Mouse (Mus musculus): ENCODE measurements around the gene Ubxn4. TPM values are rescaled to one million over a fixed set of nuclear protein-coding genes. Genes with fewer than 3 reads are reported as not detected.

Ubxn4 gene
- polyA plus RNA-seq, 1 experiment, result 26.4 TPM

GRCm38 (mm10) chr1:128270731-128271130 is 27.0 kb downstream of the Ubxn4 start:
- H3K4me3 ChIP-seq (replicated peaks), result no peak overlapping the region
- H3K4me1 ChIP-seq, result peaks cover under 1% of the 10 kb centered on the region; the same call in 1 of the 2 replicates
- no peaks in the 10 kb centered on the region for H3K27me3 ChIP-seq (replicated peaks)
- TF ChIP-seq GATA1 (IDR thresholded peaks at IDR 0.05; ENCODE audit: borderline replicate concordance, low read length) (no peak), FLI1 (IDR thresholded peaks at IDR 0.05; ENCODE audit: low read length) (no peak)
- H3K36me3 ChIP-seq (replicated peaks; ENCODE audit: low read length), result peaks cover 96% of the 10 kb centered on the region
- no peaks in the 10 kb centered on the region for H3K9me3 ChIP-seq

DNA sequence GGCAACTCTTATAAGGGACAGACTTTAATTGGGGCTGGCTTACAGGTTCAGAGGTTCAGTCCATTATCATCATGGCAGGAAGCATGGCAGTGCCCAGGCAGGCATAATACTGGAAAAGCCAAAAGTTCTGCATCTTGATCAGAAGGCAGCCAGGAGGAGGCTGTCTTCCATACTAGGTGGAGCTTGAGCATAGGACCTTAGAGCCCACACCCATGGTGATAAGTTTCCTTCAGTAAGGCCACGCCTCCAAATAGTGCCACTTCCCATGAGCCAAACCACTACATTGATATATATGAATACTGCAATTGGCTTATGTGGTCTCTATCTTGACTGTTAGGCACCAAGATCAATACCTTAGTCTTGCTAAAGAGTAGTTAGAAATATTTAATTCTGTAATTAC is 32.1 kb downstream of the Ubxn4 start:
- no peak overlapping the region for H3K4me3 ChIP-seq (replicated peaks)
- no peaks in the 10 kb centered on the region for H3K27me3 ChIP-seq (replicated peaks)
- H3K36me3 ChIP-seq (replicated peaks; ENCODE audit: low read length), result peaks cover 97% of the 10 kb centered on the region
- H3K4me1 ChIP-seq, result peaks cover 3% of the 10 kb centered on the region; the same call in 1 of the 2 replicates
- no peaks in the 10 kb centered on the region for H3K9me3 ChIP-seq
- TF ChIP-seq FLI1 (IDR thresholded peaks at IDR 0.05; ENCODE audit: low read length) (no peak), GATA1 (IDR thresholded peaks at IDR 0.05; ENCODE audit: borderline replicate concordance, low read length) (no peak)

GRCm38 (mm10) chr1:128278563-128278962 is 34.8 kb downstream of the Ubxn4 start:
- Histone ChIP-seq H3K4me3 (replicated peaks) (no peak overlapping the region), H3K4me1 (peaks cover 3% of the 10 kb centered on the region; the same call in 1 of the 2 replicates), H3K27me3 (replicated peaks) (no peaks in the 10 kb centered on the region), H3K9me3 (no peaks in the 10 kb centered on the region; the same call in 1 of the 2 replicates), H3K36me3 (replicated peaks; ENCODE audit: low read length) (peaks cover 85% of the 10 kb centered on the region)
- no peak for TF ChIP-seq FLI1 (IDR thresholded peaks at IDR 0.05; ENCODE audit: low read length)
- TF ChIP-seq GATA1 (IDR thresholded peaks at IDR 0.05; ENCODE audit: borderline replicate concordance, low read length), result no peak

DNA sequence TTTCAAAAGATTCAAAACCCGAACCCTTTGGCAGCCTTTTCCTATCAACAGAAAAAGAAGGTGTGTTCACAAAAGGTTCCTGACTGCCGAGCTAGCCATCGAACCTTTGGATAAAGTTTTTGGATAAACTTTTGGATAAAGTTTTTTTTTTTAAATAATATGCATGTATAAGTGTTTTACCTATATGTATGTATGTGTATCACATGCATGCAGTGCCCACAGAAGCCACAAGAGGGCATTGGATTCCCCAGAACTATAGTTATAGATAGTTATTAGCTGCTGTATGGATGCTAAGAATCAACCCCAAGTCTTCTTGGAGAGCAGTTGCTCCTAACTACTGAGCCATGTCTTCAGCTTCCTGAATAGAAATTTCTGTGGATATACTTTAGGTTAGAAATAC is 38.0 kb downstream of the Ubxn4 start:
- no peaks in the 10 kb centered on the region for H3K4me1 ChIP-seq
- H3K9me3 ChIP-seq, result no peaks in the 10 kb centered on the region; the same call in 1 of the 2 replicates
- H3K36me3 ChIP-seq (replicated peaks; ENCODE audit: low read length), result peaks cover 53% of the 10 kb centered on the region
- no peak overlapping the region for H3K4me3 ChIP-seq (replicated peaks)
- TF ChIP-seq GATA1 (IDR thresholded peaks at IDR 0.05; ENCODE audit: borderline replicate concordance, low read length) (no peak), FLI1 (IDR thresholded peaks at IDR 0.05; ENCODE audit: low read length) (no peak)
- H3K27me3 ChIP-seq (replicated peaks), result no peaks in the 10 kb centered on the region

DNA sequence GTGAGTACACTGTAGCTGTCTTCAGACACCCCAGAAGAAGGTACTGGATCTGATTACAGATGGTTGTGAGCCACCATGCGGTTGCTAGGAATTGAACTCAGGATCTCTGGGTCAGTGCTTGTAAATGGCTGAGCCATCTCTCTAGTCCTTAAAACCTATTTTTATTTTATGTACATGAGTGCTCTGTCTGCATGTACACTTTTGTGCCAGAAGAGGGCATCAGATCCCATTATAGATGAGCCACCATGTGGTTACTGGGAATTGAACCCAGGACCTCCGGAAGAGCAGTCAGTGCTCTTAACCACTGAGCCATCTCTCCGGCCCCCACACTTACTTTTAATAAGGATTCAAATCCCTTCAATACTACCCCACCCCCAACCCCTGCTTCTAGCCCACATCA is 39.2 kb downstream of the Ubxn4 start:
- no peaks in the 10 kb centered on the region; the same call in 1 of the 2 replicates for H3K9me3 ChIP-seq
- H3K27me3 ChIP-seq (replicated peaks), result no peaks in the 10 kb centered on the region
- no peaks in the 10 kb centered on the region for H3K4me1 ChIP-seq

DNA sequence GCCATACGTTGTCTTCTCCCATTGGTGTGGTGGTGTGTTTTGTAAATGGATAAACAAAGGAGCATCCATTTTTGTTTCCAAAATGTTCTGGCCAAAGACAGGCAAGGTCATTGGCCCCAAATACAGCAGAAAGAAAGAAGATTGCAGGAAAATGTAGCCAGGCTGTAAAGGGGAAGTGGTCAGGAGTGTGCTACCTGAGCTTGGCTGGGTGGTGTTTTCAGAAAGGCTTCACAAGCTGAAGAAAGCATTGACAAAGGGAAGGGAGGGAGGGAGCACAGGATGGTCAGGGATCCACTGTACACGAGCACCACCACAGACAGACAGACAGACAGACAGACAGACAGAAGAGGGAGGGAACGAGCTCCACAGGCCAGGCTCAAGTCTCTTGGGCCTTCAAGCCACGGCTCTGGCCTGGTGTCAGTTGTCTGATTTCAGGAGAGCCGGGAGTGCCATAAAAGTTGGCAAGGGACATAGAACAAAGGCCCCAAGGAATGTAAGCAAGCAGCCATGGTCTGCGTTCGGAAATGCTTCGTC is 40.5 kb downstream of the Ubxn4 start:
- TF ChIP-seq GATA1 (IDR thresholded peaks at IDR 0.05; ENCODE audit: borderline replicate concordance, low read length) (no peak), FLI1 (IDR thresholded peaks at IDR 0.05; ENCODE audit: low read length) (no peak)
- no peaks in the 10 kb centered on the region; the same call in 1 of the 2 replicates for H3K9me3 ChIP-seq
- no peaks in the 10 kb centered on the region for H3K4me1 ChIP-seq
- H3K4me3 ChIP-seq (replicated peaks), result no peak overlapping the region
- H3K27me3 ChIP-seq (replicated peaks), result peaks cover 3% of the 10 kb centered on the region
- H3K36me3 ChIP-seq (replicated peaks; ENCODE audit: low read length), result peaks cover 28% of the 10 kb centered on the region

More for the DNA sequence above, 39.2 kb downstream of the Ubxn4 start:
- Histone ChIP-seq H3K4me3 (replicated peaks) (no peak overlapping the region), H3K36me3 (replicated peaks; ENCODE audit: low read length) (peaks cover 41% of the 10 kb centered on the region)
- TF ChIP-seq GATA1 (IDR thresholded peaks at IDR 0.05; ENCODE audit: borderline replicate concordance, low read length) (no peak), FLI1 (IDR thresholded peaks at IDR 0.05; ENCODE audit: low read length) (no peak)

GRCm38 (mm10) chr1:128285136-128285535 is 41.4 kb downstream of the Ubxn4 start:
- no peak for TF ChIP-seq FLI1 (IDR thresholded peaks at IDR 0.05; ENCODE audit: low read length)
- TF ChIP-seq GATA1 (IDR thresholded peaks at IDR 0.05; ENCODE audit: borderline replicate concordance, low read length), result no peak
- H3K9me3 ChIP-seq, result no peaks in the 10 kb centered on the region; the same call in 1 of the 2 replicates
- no peak overlapping the region for H3K4me3 ChIP-seq (replicated peaks)
- H3K4me1 ChIP-seq, result peaks cover under 1% of the 10 kb centered on the region; the same call in 1 of the 2 replicates
- H3K36me3 ChIP-seq (replicated peaks; ENCODE audit: low read length), result peaks cover 20% of the 10 kb centered on the region
- H3K27me3 ChIP-seq (replicated peaks), result peaks cover 5% of the 10 kb centered on the region

GRCm38 (mm10) chr1:128290295-128290694 is 46.5 kb downstream of the Ubxn4 start:
- peaks cover 7% of the 10 kb centered on the region; the same call in 1 of the 2 replicates for H3K4me1 ChIP-seq
- TF ChIP-seq GATA1 (IDR thresholded peaks at IDR 0.05; ENCODE audit: borderline replicate concordance, low read length) (no peak), FLI1 (IDR thresholded peaks at IDR 0.05; ENCODE audit: low read length) (no peak)
- H3K36me3 ChIP-seq (replicated peaks; ENCODE audit: low read length), result no peaks in the 10 kb centered on the region
- H3K27me3 ChIP-seq (replicated peaks), result peaks cover 19% of the 10 kb centered on the region
- H3K9me3 ChIP-seq, result no peaks in the 10 kb centered on the region
- H3K4me3 ChIP-seq (replicated peaks), result no peak overlapping the region

DNA sequence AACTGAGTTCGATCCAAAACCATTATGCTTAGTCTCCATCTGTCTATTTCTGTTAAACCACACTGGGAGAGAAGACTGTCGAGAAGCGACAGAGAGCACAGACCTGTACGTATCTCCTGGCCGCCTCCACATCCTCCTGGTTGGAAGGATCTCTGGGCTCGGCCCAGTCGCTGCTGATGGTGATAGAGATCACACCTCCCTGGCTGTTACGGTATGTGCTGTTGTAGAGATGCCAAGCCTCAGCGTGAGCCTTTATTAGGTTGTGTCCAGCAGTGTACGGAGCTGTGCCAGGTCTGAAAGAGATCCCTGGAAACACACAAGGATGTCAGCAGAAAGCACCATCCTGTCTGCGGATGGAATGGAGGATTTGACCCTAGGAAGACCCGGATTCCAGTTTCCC is 49.8 kb downstream of the Ubxn4 start:
- Histone ChIP-seq H3K27me3 (replicated peaks) (peaks cover 25% of the 10 kb centered on the region), H3K4me3 (replicated peaks) (no peak overlapping the region), H3K4me1 (peaks cover 10% of the 10 kb centered on the region; the same call in 1 of the 2 replicates), H3K9me3 (no peaks in the 10 kb centered on the region), H3K36me3 (replicated peaks; ENCODE audit: low read length) (no peaks in the 10 kb centered on the region)
- TF ChIP-seq GATA1 (IDR thresholded peaks at IDR 0.05; ENCODE audit: borderline replicate concordance, low read length) (no peak), FLI1 (IDR thresholded peaks at IDR 0.05; ENCODE audit: low read length) (no peak)

- peaks cover 20% of the 10 kb centered on the region for H3K27me3 ChIP-seq (replicated peaks)
- H3K9me3 ChIP-seq, result no peaks in the 10 kb centered on the region
- no peaks in the 10 kb centered on the region for H3K36me3 ChIP-seq (replicated peaks; ENCODE audit: low read length)
- no peak overlapping the region for H3K4me3 ChIP-seq (replicated peaks)
- no peak for TF ChIP-seq FLI1 (IDR thresholded peaks at IDR 0.05; ENCODE audit: low read length)
- peaks cover 8% of the 10 kb centered on the region; the same call in 1 of the 2 replicates for H3K4me1 ChIP-seq
Measured at GRCm38 (mm10) chr1:128295296-128295695, 51.5 kb downstream of the Ubxn4 start.
